Mouse (Mus musculus) spleen, adult 2 months (tissue): ENCODE data around the gene Myo18a. TPM values are rescaled to one million over a fixed set of nuclear protein-coding genes. Genes with fewer than 3 reads are reported as not detected.

ENCODE experiments used
- DNase-seq, 2 experiments: peaks; one replicate each; pipeline versions ENCODE4 v3.0.0 to v3.0.0-alpha.2; 2012 to 2021; ENCODE audit warnings: low spot score in 2 of 2, low read depth in 1 of 2
- H3K27ac ChIP-seq: fragments of 200-500 bp; 2 replicates; pipeline ENCODE4 v1.5.1; 2012; ENCODE audit warnings: low read length, inconsistent platforms; ENCODE audit not compliant: insufficient read depth
- H3K27me3 ChIP-seq: fragments of 200-500 bp; 2 replicates; pipeline ENCODE4 v1.6.1; 2012; ENCODE audit warnings: mild to moderate bottlenecking, moderate library complexity, low read length, inconsistent platforms; ENCODE audit not compliant: control insufficient read depth, insufficient read depth
- H3K36me3 ChIP-seq: fragments of 200-500 bp; 2 replicates; pipeline ENCODE4 v1.6.1; 2012; ENCODE audit warnings: mild to moderate bottlenecking, low read length, inconsistent platforms; ENCODE audit not compliant: control insufficient read depth, insufficient read depth
- H3K4me1 ChIP-seq: fragments of 200-500 bp; 2 replicates; pipeline ENCODE4 v1.6.1; 2011; ENCODE audit warnings: inconsistent platforms; ENCODE audit not compliant: control insufficient read depth, insufficient read depth, insufficient read length
- H3K4me3 ChIP-seq: fragments of 200-500 bp; 2 replicates; pipeline ENCODE4 v1.5.1; 2011; ENCODE audit warnings: mild to moderate bottlenecking, inconsistent platforms; ENCODE audit not compliant: insufficient read depth, insufficient read length; ENCODE audit errors: extremely low read depth
- CTCF ChIP-seq: fragments of 200-500 bp; IDR thresholded peaks from 2 replicates; pipeline ENCODE4 v1.5.1; 2011; ENCODE audit warnings: mild to moderate bottlenecking, inconsistent platforms; ENCODE audit not compliant: insufficient read depth, insufficient read length, insufficient replicate concordance; ENCODE audit errors: extremely low read depth
- POLR2A ChIP-seq: fragments of 200-500 bp; IDR thresholded peaks from 2 replicates; pipeline ENCODE4 v1.6.1; 2011; ENCODE audit warnings: low read depth, low read length, inconsistent platforms
- WGBS: fragments of 180-500 bp; shearing (Covaris S2); methylation state at CpG from one replicate; pipeline ENCODE4 v1.1.7; 2018; 5-methylcytosine and 5-hydroxymethylcytosine counted together
- polyA plus RNA-seq: library from polyadenylated mRNA; depleted of rRNA; stranded (reverse); fragments of >200 nt; gene quantifications from 2 replicates; pipeline ENCODE4 v1.2.3, GENCODE M21; 2012

Myo18a gene
- polyA plus RNA-seq, 1 experiment = 52.3 TPM

DNA sequence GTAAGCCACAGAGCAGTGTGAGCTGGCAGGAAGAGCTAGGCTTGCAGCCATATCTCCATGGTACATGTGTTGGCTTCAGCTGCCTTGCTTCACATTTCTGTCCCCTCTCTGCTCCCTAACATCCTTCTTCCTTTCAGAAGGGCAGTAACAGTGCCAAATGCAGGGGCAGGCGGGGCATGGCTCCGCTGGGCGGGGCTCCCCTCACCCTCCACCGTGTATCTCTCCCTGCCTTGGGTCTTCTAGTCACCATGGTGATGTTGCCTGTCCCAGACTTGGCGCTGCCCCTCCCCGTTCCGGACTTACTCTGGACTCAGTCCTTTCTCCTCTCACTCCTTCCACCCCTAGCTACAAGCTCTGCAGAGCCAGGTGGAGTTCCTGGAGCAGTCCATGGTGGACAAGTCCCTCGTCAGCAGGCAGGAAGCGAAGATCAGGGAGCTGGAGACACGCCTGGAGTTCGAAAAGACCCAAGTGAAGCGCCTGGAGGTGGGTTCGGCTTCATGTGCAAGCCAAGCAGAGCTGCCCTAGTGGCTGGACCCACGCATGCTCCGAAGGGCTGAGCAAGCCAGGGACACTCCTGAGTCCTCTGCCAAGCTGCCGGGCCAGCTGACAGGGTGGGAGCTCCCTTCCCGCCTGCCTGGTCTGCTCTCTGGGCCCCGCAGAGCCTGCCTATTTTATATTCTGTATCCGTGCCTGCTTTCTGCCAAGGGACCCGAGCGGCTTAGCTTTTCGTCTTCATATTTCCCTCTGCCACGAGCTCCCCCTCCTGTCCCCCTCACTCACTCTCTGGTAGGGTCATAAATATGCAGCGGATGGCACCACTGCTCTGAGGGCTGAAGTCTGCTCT, 87.6 kb downstream of the Myo18a start:
- 89% methylated on average over 24 of the region's 24 CpGs for WGBS
- Histone ChIP-seq H3K4me1 (no peaks in the 10 kb centered on the region), H3K4me3 (no peak overlapping the region), H3K36me3 (peaks cover 64% of the 10 kb centered on the region), H3K27me3 (no peaks in the 10 kb centered on the region), H3K27ac (no peak overlapping the region)
- TF ChIP-seq POLR2A (no peak), CTCF (no peak)
- DNase-seq = no peak

DNA sequence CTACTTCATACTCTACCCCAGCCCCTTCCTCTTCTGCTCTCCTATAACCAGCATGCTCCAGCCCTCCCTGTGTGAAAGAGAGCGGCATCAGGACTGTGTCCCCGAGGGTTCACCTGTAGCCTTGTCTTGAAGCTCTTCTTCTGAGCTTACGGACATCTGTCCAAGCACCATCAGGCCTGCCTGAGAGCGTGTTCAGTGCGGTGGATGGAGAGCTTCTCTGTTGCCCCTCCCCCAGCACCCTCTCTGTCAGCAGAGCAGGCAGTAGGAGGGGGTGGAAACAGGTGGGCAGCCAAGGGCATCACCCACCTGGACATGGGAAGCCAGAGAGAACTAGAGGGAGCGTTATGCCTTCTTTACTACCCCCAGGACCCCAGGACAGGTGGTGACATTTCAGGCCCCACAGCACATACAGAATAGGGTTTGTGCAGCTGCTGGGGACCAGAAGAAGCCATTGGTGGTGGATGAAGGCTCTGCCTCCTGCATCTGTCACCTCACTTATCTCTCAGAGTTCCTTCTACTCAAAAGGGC, 88.5 kb downstream of the Myo18a start:
- Histone ChIP-seq H3K27ac (no peak overlapping the region), H3K27me3 (no peaks in the 10 kb centered on the region), H3K4me1 (no peaks in the 10 kb centered on the region), H3K4me3 (no peak overlapping the region), H3K36me3 (peaks cover 57% of the 10 kb centered on the region)
- WGBS = 83% methylated on average over 6 of the region's 6 CpGs
- TF ChIP-seq CTCF (no peak), POLR2A (no peak)
- no peak for DNase-seq

DNA sequence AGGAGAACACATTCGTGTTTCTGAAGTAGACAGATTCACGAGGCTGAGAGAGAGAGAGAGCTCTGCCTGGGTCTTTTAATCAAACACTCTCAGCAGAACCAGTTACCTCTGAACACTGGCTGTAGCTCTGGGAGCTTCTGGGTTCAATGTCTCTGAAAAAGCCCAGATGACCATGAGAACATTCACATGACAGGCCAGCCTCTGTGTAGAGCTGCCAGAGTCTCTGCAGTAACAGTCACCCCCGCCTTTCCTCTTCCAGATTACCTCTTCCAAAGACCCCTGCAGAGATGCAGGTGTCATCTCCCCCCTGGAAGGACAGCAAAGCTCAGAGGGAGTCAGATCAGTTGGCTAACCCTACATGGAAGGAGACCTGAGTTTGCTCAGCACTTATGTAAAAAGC, 89.1 kb downstream of the Myo18a start:
- no peak for DNase-seq
- Histone ChIP-seq H3K27ac (no peak overlapping the region), H3K4me3 (no peak overlapping the region), H3K36me3 (peaks cover 50% of the 10 kb centered on the region), H3K4me1 (no peaks in the 10 kb centered on the region), H3K27me3 (no peaks in the 10 kb centered on the region)
- 85% methylated on average over 3 of the region's 3 CpGs for WGBS
- TF ChIP-seq POLR2A = no peak
- no peak for TF ChIP-seq CTCF

DNA sequence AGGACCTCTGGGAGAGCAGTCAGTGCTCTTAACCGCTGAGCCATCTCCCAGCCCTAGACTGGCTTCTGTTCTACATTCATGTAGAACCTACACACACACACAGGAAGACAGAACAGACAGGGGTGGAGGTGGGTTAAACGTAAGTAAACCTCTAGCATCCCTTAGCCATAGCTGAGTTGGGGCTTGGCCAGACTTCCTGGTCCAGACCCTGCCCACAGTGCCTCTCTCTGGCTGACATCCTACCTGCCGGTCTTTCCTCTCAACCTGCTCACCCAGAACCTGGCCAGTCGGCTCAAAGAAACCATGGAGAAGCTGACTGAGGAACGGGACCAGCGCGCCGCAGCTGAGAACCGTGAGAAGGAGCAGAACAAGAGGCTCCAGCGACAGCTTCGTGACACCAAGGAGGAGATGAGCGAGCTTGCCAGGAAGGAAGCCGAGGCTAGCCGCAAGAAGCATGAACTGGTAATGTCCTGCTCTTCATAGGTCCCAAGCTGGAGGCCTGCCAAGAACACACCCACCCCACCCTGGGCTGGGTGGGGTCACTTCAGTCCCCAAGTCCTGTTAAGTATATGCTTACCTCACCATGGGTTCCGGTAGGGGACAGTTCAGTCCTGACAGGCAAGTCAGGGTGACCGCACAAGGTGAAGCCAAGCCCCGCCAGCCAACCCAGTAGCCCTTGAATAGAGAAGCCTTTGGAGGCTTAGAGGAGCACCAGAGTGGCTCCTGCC, 90.1 kb downstream of the Myo18a start:
- DNase-seq = no peak
- H3K4me1 ChIP-seq = no peaks in the 10 kb centered on the region
- no peaks in the 10 kb centered on the region for H3K27me3 ChIP-seq
- peaks cover 49% of the 10 kb centered on the region for H3K36me3 ChIP-seq
- no peak overlapping the region for H3K27ac ChIP-seq
- no peak for TF ChIP-seq POLR2A
- TF ChIP-seq CTCF = no peak
- H3K4me3 ChIP-seq = no peak overlapping the region
- WGBS = 93% methylated on average over 17 of the region's 17 CpGs

DNA sequence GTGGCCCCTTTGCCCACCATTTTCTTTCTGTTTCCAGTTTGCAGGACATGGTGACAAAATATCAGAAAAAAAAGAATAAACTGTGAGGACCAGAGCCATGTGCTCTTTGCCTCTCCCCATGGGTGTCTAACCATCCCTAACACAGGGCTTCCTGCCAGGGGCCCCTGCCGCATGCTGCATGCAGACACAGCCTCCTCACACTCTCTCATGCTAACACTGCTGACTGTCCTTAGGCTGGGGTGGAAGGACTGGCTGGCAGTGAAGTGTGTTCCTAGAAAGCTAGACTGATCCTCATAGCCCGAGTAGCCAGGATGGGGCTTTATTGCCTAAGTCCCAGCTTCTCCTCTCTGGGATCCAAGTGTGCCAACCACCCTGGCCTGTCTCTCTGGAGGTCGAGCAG, 91.6 kb downstream of the Myo18a start:
- Histone ChIP-seq H3K27me3 (no peaks in the 10 kb centered on the region), H3K27ac (no peak overlapping the region), H3K4me3 (no peak overlapping the region), H3K36me3 (peaks cover 51% of the 10 kb centered on the region), H3K4me1 (no peaks in the 10 kb centered on the region)
- TF ChIP-seq POLR2A (no peak), CTCF (no peak)
- no peak for DNase-seq
- WGBS = 88% methylated on average over 3 of the region's 3 CpGs

DNA sequence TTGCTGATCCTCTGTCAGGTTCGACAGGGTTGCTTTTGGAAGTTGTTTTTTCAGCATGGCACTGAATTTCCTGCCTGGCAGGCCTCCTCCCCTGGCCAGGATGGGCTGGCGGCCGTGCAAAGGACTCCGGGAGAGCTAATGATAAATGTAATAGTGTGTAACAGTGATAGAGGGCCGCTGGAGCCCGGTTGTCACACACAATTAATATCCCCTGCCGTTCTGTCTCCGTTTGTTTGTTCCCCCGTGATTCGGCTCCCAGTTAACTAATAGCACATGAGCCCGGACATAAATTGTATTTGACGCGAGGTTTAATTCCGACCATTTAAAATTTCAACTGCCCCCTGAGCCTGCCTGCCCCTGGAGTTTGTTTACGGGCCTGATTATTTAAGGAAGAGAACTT, 92.3 kb downstream of the Myo18a start:
- DNase-seq = no peak
- TF ChIP-seq CTCF (no peak), POLR2A (no peak)
- no peak overlapping the region for H3K4me3 ChIP-seq
- H3K36me3 ChIP-seq = peaks cover 54% of the 10 kb centered on the region
- no peaks in the 10 kb centered on the region for H3K4me1 ChIP-seq
- H3K27ac ChIP-seq = no peak overlapping the region
- WGBS = 92% methylated on average over 15 of the region's 15 CpGs
- H3K27me3 ChIP-seq = no peaks in the 10 kb centered on the region

DNA sequence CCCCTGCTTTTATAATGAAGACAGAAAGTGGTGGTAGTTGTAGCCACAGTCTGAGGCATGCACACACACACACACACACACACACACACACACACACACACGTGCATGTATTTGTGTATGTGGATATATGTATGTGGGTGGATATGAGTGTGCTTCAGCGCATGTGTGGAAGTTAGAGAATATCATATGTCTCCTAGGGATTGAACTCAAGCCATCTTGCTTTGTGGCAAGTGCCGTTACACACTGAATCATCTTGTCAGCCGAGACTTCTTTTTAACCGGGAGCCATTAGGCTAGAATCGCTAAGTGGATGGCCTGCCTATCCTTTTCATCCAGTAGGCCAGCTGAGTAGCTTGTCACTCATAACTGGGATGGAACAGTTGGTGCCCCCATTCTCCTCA, 94.0 kb downstream of the Myo18a start:
- WGBS = 95% methylated on average over 6 of the region's 6 CpGs
- Histone ChIP-seq H3K4me3 (no peak overlapping the region), H3K4me1 (no peaks in the 10 kb centered on the region), H3K36me3 (peaks cover 48% of the 10 kb centered on the region), H3K27me3 (no peaks in the 10 kb centered on the region), H3K27ac (no peak overlapping the region)
- no peak for DNase-seq
- no peak for TF ChIP-seq POLR2A
- TF ChIP-seq CTCF = no peak
